Mouse (Mus musculus) embryo, embryonic 11.5 days (tissue): ENCODE measurements at regions not wholly inside any gene's neighbourhood (a gene's known extent, or its start where the extent isn't known, plus 50 kb on each side); places are given as distances from the start of the nearest gene placed in this dataset.
"Not testable (repeated sequence)": the region's sequence is repeated elsewhere in the genome, so short reads cannot be mapped to it uniquely, and the experiment has no call there.

Experiments used
- DNase-seq: peaks from one replicate; pipeline ENCODE4 v3.0.0-alpha.2; 2012; ENCODE audit warnings: low read depth, low spot score

- DNase-seq = no peak
Observed at GRCm38 (mm10) chr7:113694466-113694865, 71.3 kb upstream of the Spon1 start.

GRCm38 (mm10) chr7:113705929-113706328 is 59.9 kb upstream of the Spon1 start:
- DNase-seq = no peak

- DNase-seq = no peak
Observed at GRCm38 (mm10) chr7:113707596-113707995, 58.2 kb upstream of the Spon1 start.

- DNase-seq = no peak
Observed at GRCm38 (mm10) chr7:113710541-113711270, 55.1 kb upstream of the Spon1 start.

- DNase-seq = not testable (repeated sequence)
Observed at GRCm38 (mm10) chr7:113711356-113711755, 54.4 kb upstream of the Spon1 start.
